Mouse (Mus musculus) spleen, adult 2 months (tissue): ENCODE data around the gene Dennd6b.

ENCODE experiments used
- CTCF ChIP-seq: fragments of 200-500 bp; IDR thresholded peaks from 2 replicates; pipeline ENCODE4 v1.5.1; 2011; ENCODE audit warnings: mild to moderate bottlenecking, inconsistent platforms; ENCODE audit not compliant: insufficient read depth, insufficient read length, insufficient replicate concordance; ENCODE audit errors: extremely low read depth
- POLR2A ChIP-seq: fragments of 200-500 bp; IDR thresholded peaks from 2 replicates; pipeline ENCODE4 v1.6.1; 2011; ENCODE audit warnings: low read depth, low read length, inconsistent platforms

GRCm38 (mm10) chr15:89161397-89161796 lies 34.9 kb downstream of the Dennd6b start:
- TF ChIP-seq CTCF (no peak), POLR2A (no peak)
